Mouse (Mus musculus): ENCODE results near the gene Lgals3. TPM values are rescaled to one million over a fixed set of nuclear protein-coding genes. Genes with fewer than 3 reads are reported as not detected.

Lgals3 gene
- polyA plus RNA-seq (2017; shearing (Covaris generic)), result 14.6 TPM

GRCm38 (mm10) chr14:47367461-47367860, at the start of gene Lgals3:
TSS of gene Lgals3 (plus strand) at chr14:47367751.

GRCm38 (mm10) chr14:47417775-47418665, 50.5 kb downstream of the Lgals3 start, which contains the start of gene Dlgap5:
TSS of gene Dlgap5 (minus strand) at chr14:47418407.

Other genes with a start within 250 kb of the Lgals3 start
- 3.5 TPM for gene Gch1, start 178.3 kb upstream of the Lgals3 start, polyA plus RNA-seq (2017; shearing (Covaris generic))
- gene Wdhd1, start 90.9 kb upstream of the Lgals3 start, polyA plus RNA-seq (2017; shearing (Covaris generic)), result 15.7 TPM
- gene Socs4, start 90.8 kb upstream of the Lgals3 start, polyA plus RNA-seq (2017; shearing (Covaris generic)), result 3.3 TPM
- 67.0 TPM for gene Mapk1ip1l, start 69.5 kb upstream of the Lgals3 start, polyA plus RNA-seq (2017; shearing (Covaris generic))
- gene Dlgap5, start 50.7 kb downstream of the Lgals3 start, polyA plus RNA-seq (2017; shearing (Covaris generic)), result 13.5 TPM
- 15.8 TPM for gene Fbxo34, start 82.7 kb downstream of the Lgals3 start, polyA plus RNA-seq (2017; shearing (Covaris generic))
- gene Atg14, start 202.9 kb downstream of the Lgals3 start, polyA plus RNA-seq (2017; shearing (Covaris generic)), result 19.4 TPM